Mouse (Mus musculus): ENCODE measurements around the gene Polr2m. TPM values are rescaled to one million over a fixed set of nuclear protein-coding genes. Genes with fewer than 3 reads are reported as not detected.

Polr2m gene
- polyA plus RNA-seq, 1 experiment = not detected

- H3K4me1 ChIP-seq (ENCODE audit: control insufficient read depth, insufficient read depth, low read length) = peaks cover 3% of the 10 kb centered on the region; the same call in 1 of the 2 replicates
- H3K27ac ChIP-seq (ENCODE audit: insufficient read depth, low read depth, low read length) = no peak overlapping the region
- 90% methylated on average over 2 of the region's 2 CpGs for WGBS
- no peak for TF ChIP-seq CTCF (IDR thresholded peaks at IDR 0.05; ENCODE audit: insufficient read depth, low read depth, low read length)
- no peak for TF ChIP-seq POLR2A (IDR thresholded peaks at IDR 0.05; ENCODE audit: insufficient read depth, low read depth, low read length)
- H3K4me3 ChIP-seq (ENCODE audit: insufficient read depth, low read depth, low read length) = no peak overlapping the region
Observed at GRCm38 (mm10) chr9:71480305-71480704, 5.4 kb downstream of the Polr2m start.

GRCm38 (mm10) chr9:71479413-71479812 lies 6.3 kb downstream of the Polr2m start:
- Histone ChIP-seq H3K4me3 (ENCODE audit: insufficient read depth, low read depth, low read length) (no peak overlapping the region), H3K27ac (ENCODE audit: insufficient read depth, low read depth, low read length) (no peak overlapping the region), H3K4me1 (ENCODE audit: control insufficient read depth, insufficient read depth, low read length) (peaks cover 3% of the 10 kb centered on the region; the same call in 1 of the 2 replicates)
- 83% methylated on average over 9 of the region's 9 CpGs for WGBS
- TF ChIP-seq POLR2A (IDR thresholded peaks at IDR 0.05; ENCODE audit: insufficient read depth, low read depth, low read length) (no peak), CTCF (IDR thresholded peaks at IDR 0.05; ENCODE audit: insufficient read depth, low read depth, low read length) (no peak)

GRCm38 (mm10) chr9:71478596-71478995 lies 7.1 kb downstream of the Polr2m start:
- no peaks in the 10 kb centered on the region; the same call in 1 of the 2 replicates for H3K4me1 ChIP-seq (ENCODE audit: control insufficient read depth, insufficient read depth, low read length)
- 94% methylated on average over 7 of the region's 7 CpGs for WGBS
- H3K27ac ChIP-seq (ENCODE audit: insufficient read depth, low read depth, low read length) = no peak overlapping the region
- TF ChIP-seq POLR2A (IDR thresholded peaks at IDR 0.05; ENCODE audit: insufficient read depth, low read depth, low read length) (no peak), CTCF (IDR thresholded peaks at IDR 0.05; ENCODE audit: insufficient read depth, low read depth, low read length) (no peak)
- no peak overlapping the region for H3K4me3 ChIP-seq (ENCODE audit: insufficient read depth, low read depth, low read length)

GRCm38 (mm10) chr9:71476601-71477000 lies 9.1 kb downstream of the Polr2m start:
- H3K27ac ChIP-seq (ENCODE audit: insufficient read depth, low read depth, low read length) = no peak overlapping the region
- H3K4me3 ChIP-seq (ENCODE audit: insufficient read depth, low read depth, low read length) = no peak overlapping the region
- TF ChIP-seq POLR2A (IDR thresholded peaks at IDR 0.05; ENCODE audit: insufficient read depth, low read depth, low read length) = no peak
- no peak for TF ChIP-seq CTCF (IDR thresholded peaks at IDR 0.05; ENCODE audit: insufficient read depth, low read depth, low read length)
- WGBS = 98% methylated on average over 3 of the region's 3 CpGs
- no peaks in the 10 kb centered on the region for H3K4me1 ChIP-seq (ENCODE audit: control insufficient read depth, insufficient read depth, low read length)

GRCm38 (mm10) chr9:71475536-71475935 lies 10.2 kb downstream of the Polr2m start:
- WGBS = 98% methylated on average over 4 of the region's 4 CpGs

GRCm38 (mm10) chr9:71467434-71467833 lies 18.3 kb downstream of the Polr2m start:
- Histone ChIP-seq H3K4me3 (ENCODE audit: insufficient read depth, low read depth, low read length) (no peak overlapping the region), H3K27ac (ENCODE audit: insufficient read depth, low read depth, low read length) (no peak overlapping the region), H3K4me1 (ENCODE audit: control insufficient read depth, insufficient read depth, low read length) (no peaks in the 10 kb centered on the region)
- TF ChIP-seq CTCF (IDR thresholded peaks at IDR 0.05; ENCODE audit: insufficient read depth, low read depth, low read length) (no peak), POLR2A (IDR thresholded peaks at IDR 0.05; ENCODE audit: insufficient read depth, low read depth, low read length) (no peak)
- 58% methylated on average over 4 of the region's 4 CpGs for WGBS

More at GRCm38 (mm10) chr9:71475536-71475935, 10.2 kb downstream of the Polr2m start:
- Histone ChIP-seq H3K4me3 (ENCODE audit: insufficient read depth, low read depth, low read length) (no peak overlapping the region), H3K4me1 (ENCODE audit: control insufficient read depth, insufficient read depth, low read length) (no peaks in the 10 kb centered on the region), H3K27ac (ENCODE audit: insufficient read depth, low read depth, low read length) (no peak overlapping the region)
- TF ChIP-seq POLR2A (IDR thresholded peaks at IDR 0.05; ENCODE audit: insufficient read depth, low read depth, low read length) = no peak
- no peak for TF ChIP-seq CTCF (IDR thresholded peaks at IDR 0.05; ENCODE audit: insufficient read depth, low read depth, low read length)

GRCm38 (mm10) chr9:71466111-71466510 lies 19.6 kb downstream of the Polr2m start:
- 81% methylated on average over 3 of the region's 3 CpGs for WGBS
- Histone ChIP-seq H3K27ac (ENCODE audit: insufficient read depth, low read depth, low read length) (no peak overlapping the region), H3K4me3 (ENCODE audit: insufficient read depth, low read depth, low read length) (no peak overlapping the region), H3K4me1 (ENCODE audit: control insufficient read depth, insufficient read depth, low read length) (no peaks in the 10 kb centered on the region)
- no peak for TF ChIP-seq POLR2A (IDR thresholded peaks at IDR 0.05; ENCODE audit: insufficient read depth, low read depth, low read length)
- no peak for TF ChIP-seq CTCF (IDR thresholded peaks at IDR 0.05; ENCODE audit: insufficient read depth, low read depth, low read length)

GRCm38 (mm10) chr9:71463072-71463667 lies 22.6 kb downstream of the Polr2m start:
- no peaks in the 10 kb centered on the region for H3K4me1 ChIP-seq (ENCODE audit: control insufficient read depth, insufficient read depth, low read length)
- WGBS = 63% methylated on average over 13 of the region's 13 CpGs
- TF ChIP-seq POLR2A (IDR thresholded peaks at IDR 0.05; ENCODE audit: insufficient read depth, low read depth, low read length) (no peak), CTCF (IDR thresholded peaks at IDR 0.05; ENCODE audit: insufficient read depth, low read depth, low read length) (no peak)

GRCm38 (mm10) chr9:71456738-71457137 lies 29.0 kb downstream of the Polr2m start:
- Histone ChIP-seq H3K27ac (ENCODE audit: insufficient read depth, low read depth, low read length) (no peak overlapping the region), H3K4me3 (ENCODE audit: insufficient read depth, low read depth, low read length) (no peak overlapping the region), H3K4me1 (ENCODE audit: control insufficient read depth, insufficient read depth, low read length) (no peaks in the 10 kb centered on the region)
- 82% methylated on average over 4 of the region's 4 CpGs for WGBS
- TF ChIP-seq POLR2A (IDR thresholded peaks at IDR 0.05; ENCODE audit: insufficient read depth, low read depth, low read length) = no peak

More at GRCm38 (mm10) chr9:71463072-71463667, 22.6 kb downstream of the Polr2m start:
- H3K4me3 ChIP-seq (ENCODE audit: insufficient read depth, low read depth, low read length) = no peak overlapping the region
- no peak overlapping the region for H3K27ac ChIP-seq (ENCODE audit: insufficient read depth, low read depth, low read length)

All from olfactory bulb, adult 2 months (tissue).